Mouse (Mus musculus): ENCODE data around the gene Fcgr1. TPM values are rescaled to one million over a fixed set of nuclear protein-coding genes. Genes with fewer than 3 reads are reported as not detected.
A peak's percentile ranks its signal among the peaks of the same experiment; 100 is the strongest.
"Not testable (repeated sequence)": the region's sequence is repeated elsewhere in the genome, so short reads cannot be mapped to it uniquely, and the experiment has no call there.

Fcgr1 gene
- polyA plus RNA-seq, 1 experiment from 2014 or later: 4.7 TPM

- H3K9ac ChIP-seq (replicated peaks; ENCODE audit: low read depth): no peak overlapping the region
- TF ChIP-seq EP300 (IDR thresholded peaks at IDR 0.05): no peak
- no peak for TF ChIP-seq CTCF (IDR thresholded peaks at IDR 0.05)
- H3K4me2 ChIP-seq (replicated peaks; ENCODE audit: low read depth, low read length): no peak overlapping the region; the same call in 1 of the 2 replicates
- H3K4me3 ChIP-seq (ENCODE audit: low read depth, low read length): no peak overlapping the region
- no peak overlapping the region for H3K27ac ChIP-seq (ENCODE audit: low read length)
- H3K9me3 ChIP-seq (ENCODE audit: low read length): no peaks in the 10 kb centered on the region
- no peaks in the 10 kb centered on the region for H3K36me3 ChIP-seq (ENCODE audit: insufficient read depth, low read length)
- peaks cover 83% of the 10 kb centered on the region for H3K27me3 ChIP-seq (replicated peaks; ENCODE audit: insufficient read depth, low read length)
- 0 out of 2 replicates have a peak, but pooled peaks cover 3% of the 10 kb centered on the region for H3K4me1 ChIP-seq (ENCODE audit: insufficient read depth, low read depth, low read length)
- DNase-seq (ENCODE audit: low spot score) (no peak), ATAC-seq (no peak)
- WGBS: 5% methylated on average over 27 of the region's 27 CpGs
Observed at GRCm38 (mm10) chr3:96332631-96333395, 39.0 kb upstream of the Fcgr1 start.

GRCm38 (mm10) chr3:96332000-96332399 is 38.2 kb upstream of the Fcgr1 start:
- DNase-seq (ENCODE audit: low spot score): no peak
- Histone ChIP-seq H3K4me1 (ENCODE audit: insufficient read depth, low read depth, low read length) (0 out of 2 replicates have a peak, but pooled peaks cover 3% of the 10 kb centered on the region), H3K27me3 (replicated peaks; ENCODE audit: insufficient read depth, low read length) (peaks cover 75% of the 10 kb centered on the region), H3K4me2 (replicated peaks; ENCODE audit: low read depth, low read length) (no peak overlapping the region), H3K9me3 (ENCODE audit: low read length) (no peaks in the 10 kb centered on the region), H3K9ac (replicated peaks; ENCODE audit: low read depth) (no peak overlapping the region), H3K27ac (ENCODE audit: low read length) (no peak overlapping the region), H3K36me3 (ENCODE audit: insufficient read depth, low read length) (no peaks in the 10 kb centered on the region), H3K4me3 (ENCODE audit: low read depth, low read length) (no peak overlapping the region)
- TF ChIP-seq CTCF (IDR thresholded peaks at IDR 0.05): no peak
- no peak for TF ChIP-seq EP300 (IDR thresholded peaks at IDR 0.05)
- whole genome bisulfite sequencing: 19% methylated on average over 14 of the region's 14 CpGs
- ATAC-seq: no peak

GRCm38 (mm10) chr3:96331438-96331837 is 37.7 kb upstream of the Fcgr1 start:
- Histone ChIP-seq H3K27me3 (replicated peaks; ENCODE audit: insufficient read depth, low read length) (peaks cover 75% of the 10 kb centered on the region), H3K9me3 (ENCODE audit: low read length) (no peaks in the 10 kb centered on the region), H3K9ac (replicated peaks; ENCODE audit: low read depth) (no peak overlapping the region), H3K4me2 (replicated peaks; ENCODE audit: low read depth, low read length) (no peak overlapping the region), H3K27ac (ENCODE audit: low read length) (no peak overlapping the region), H3K4me3 (ENCODE audit: low read depth, low read length) (no peak overlapping the region), H3K4me1 (ENCODE audit: insufficient read depth, low read depth, low read length) (0 out of 2 replicates have a peak, but pooled peaks cover 3% of the 10 kb centered on the region), H3K36me3 (ENCODE audit: insufficient read depth, low read length) (no peaks in the 10 kb centered on the region)
- TF ChIP-seq CTCF (IDR thresholded peaks at IDR 0.05): no peak
- TF ChIP-seq EP300 (IDR thresholded peaks at IDR 0.05): no peak
- WGBS: 34% methylated on average over 7 of the region's 7 CpGs
- ATAC-seq (no peak), DNase-seq (ENCODE audit: low spot score) (no peak)

- 61% methylated on average over 7 of the region's 7 CpGs for WGBS
- H3K27ac ChIP-seq (ENCODE audit: low read length): no peak overlapping the region
- no peaks in the 10 kb centered on the region for H3K9me3 ChIP-seq (ENCODE audit: low read length)
- H3K4me2 ChIP-seq (replicated peaks; ENCODE audit: low read depth, low read length): no peak overlapping the region
- H3K27me3 ChIP-seq (replicated peaks; ENCODE audit: insufficient read depth, low read length): peaks cover 74% of the 10 kb centered on the region
- TF ChIP-seq EP300 (IDR thresholded peaks at IDR 0.05): no peak
- no peak for TF ChIP-seq CTCF (IDR thresholded peaks at IDR 0.05)
- no peak overlapping the region for H3K4me3 ChIP-seq (ENCODE audit: low read depth, low read length)
- H3K9ac ChIP-seq (replicated peaks; ENCODE audit: low read depth): no peak overlapping the region
- H3K4me1 ChIP-seq (ENCODE audit: insufficient read depth, low read depth, low read length): 0 out of 2 replicates have a peak, but pooled peaks cover 3% of the 10 kb centered on the region
- ATAC-seq: no peak
- no peak for DNase-seq (ENCODE audit: low spot score)
- no peaks in the 10 kb centered on the region for H3K36me3 ChIP-seq (ENCODE audit: insufficient read depth, low read length)
Observed at GRCm38 (mm10) chr3:96330603-96331002, 36.8 kb upstream of the Fcgr1 start.

- TF ChIP-seq EP300 (IDR thresholded peaks at IDR 0.05) (no peak), CTCF (IDR thresholded peaks at IDR 0.05) (no peak)
- H3K9ac ChIP-seq (replicated peaks; ENCODE audit: low read depth): no peak overlapping the region
- H3K27me3 ChIP-seq (replicated peaks; ENCODE audit: insufficient read depth, low read length): peaks cover 70% of the 10 kb centered on the region
- no peak overlapping the region for H3K4me2 ChIP-seq (replicated peaks; ENCODE audit: low read depth, low read length)
- H3K9me3 ChIP-seq (ENCODE audit: low read length): no peaks in the 10 kb centered on the region
- H3K27ac ChIP-seq (ENCODE audit: low read length): no peak overlapping the region
- ATAC-seq: no peak
- 85% methylated on average over 4 of the region's 4 CpGs for WGBS
- DNase-seq (ENCODE audit: low spot score): no peak
- H3K4me3 ChIP-seq (ENCODE audit: low read depth, low read length): no peak overlapping the region
- no peaks in the 10 kb centered on the region for H3K36me3 ChIP-seq (ENCODE audit: insufficient read depth, low read length)
- H3K4me1 ChIP-seq (ENCODE audit: insufficient read depth, low read depth, low read length): 0 out of 2 replicates have a peak, but pooled peaks cover 3% of the 10 kb centered on the region
Observed at GRCm38 (mm10) chr3:96330181-96330580, 36.4 kb upstream of the Fcgr1 start.

- Histone ChIP-seq H3K36me3 (ENCODE audit: insufficient read depth, low read length) (no peaks in the 10 kb centered on the region), H3K4me2 (replicated peaks; ENCODE audit: low read depth, low read length) (no peak overlapping the region), H3K9ac (replicated peaks; ENCODE audit: low read depth) (no peak overlapping the region), H3K27ac (ENCODE audit: low read length) (no peak overlapping the region), H3K4me3 (ENCODE audit: low read depth, low read length) (no peak overlapping the region), H3K4me1 (ENCODE audit: insufficient read depth, low read depth, low read length) (0 out of 2 replicates have a peak, but pooled peaks cover 3% of the 10 kb centered on the region), H3K27me3 (replicated peaks; ENCODE audit: insufficient read depth, low read length) (peaks cover 68% of the 10 kb centered on the region), H3K9me3 (ENCODE audit: low read length) (no peaks in the 10 kb centered on the region)
- ATAC-seq (no peak), DNase-seq (ENCODE audit: low spot score) (no peak)
- WGBS: 16% methylated on average over 15 of the region's 15 CpGs
- no peak for TF ChIP-seq CTCF (IDR thresholded peaks at IDR 0.05)
- no peak for TF ChIP-seq EP300 (IDR thresholded peaks at IDR 0.05)
Observed at GRCm38 (mm10) chr3:96328730-96329387, 35.1 kb upstream of the Fcgr1 start.

- not testable (repeated sequence) for H3K4me1 ChIP-seq (ENCODE audit: insufficient read depth, low read depth, low read length); H3K9ac ChIP-seq (replicated peaks; ENCODE audit: low read depth); H3K9me3 ChIP-seq (ENCODE audit: low read length); H3K36me3 ChIP-seq (ENCODE audit: insufficient read depth, low read length); DNase-seq (ENCODE audit: low spot score); H3K27ac ChIP-seq (ENCODE audit: low read length)
- Histone ChIP-seq H3K27me3 (replicated peaks; ENCODE audit: insufficient read depth, low read length) (peaks cover 68% of the 10 kb centered on the region), H3K4me2 (replicated peaks; ENCODE audit: low read depth, low read length) (peak overlapping the region; percentile 52), H3K4me3 (ENCODE audit: low read depth, low read length) (peak overlapping the region; percentile 26)
- under 1% methylated on average over 25 of the region's 49 CpGs for WGBS
- peak; percentile 75 for ATAC-seq
Observed at GRCm38 (mm10) chr3:96328060-96328729, 34.4 kb upstream of the Fcgr1 start.

Measured in lung, postnatal 0 days (tissue).